Mouse (Mus musculus) lung, embryonic 14.5 days (tissue): ENCODE data around the gene Tbx2. TPM values are rescaled to one million over a fixed set of nuclear protein-coding genes. Genes with fewer than 3 reads are reported as not detected.

Source experiments
- ATAC-seq: fragments of 200-750 bp; cut with Nextera tagmentation; 2 replicates; pipeline ENCODE4 v1.8.0; 2017; ENCODE audit warnings: mild to moderate bottlenecking, moderate TSS enrichment, moderate library complexity; ENCODE audit not compliant: insufficient read depth
- DNase-seq: peaks from one replicate; pipeline ENCODE4 v3.0.0-alpha.2; 2015
- H3K27ac ChIP-seq: fragments of 300-500 bp; sonication (generic); 2 replicates; pipeline ENCODE4 v1.5.1; 2014; ENCODE audit warnings: low read depth, mild to moderate bottlenecking, moderate library complexity
- H3K27me3 ChIP-seq: fragments of 300-500 bp; sonication (generic); 2 replicates; pipeline ENCODE4 v1.6.1; 2014; ENCODE audit warnings: low read length, control low read depth; ENCODE audit not compliant: insufficient read depth
- H3K36me3 ChIP-seq: fragments of 300-500 bp; sonication (generic); 2 replicates; pipeline ENCODE4 v1.6.1; 2014; ENCODE audit warnings: control low read depth; ENCODE audit not compliant: insufficient read depth
- H3K4me1 ChIP-seq: fragments of 300-500 bp; sonication (generic); 2 replicates; pipeline ENCODE4 v1.6.1; 2014; ENCODE audit warnings: antibody characterized with exemption, control low read depth; ENCODE audit not compliant: insufficient read depth
- H3K4me2 ChIP-seq: fragments of 300-500 bp; sonication (generic); 2 replicates; pipeline ENCODE4 v1.6.1; 2014; ENCODE audit warnings: mild to moderate bottlenecking
- H3K4me3 ChIP-seq: fragments of 300-500 bp; sonication (generic); 2 replicates; pipeline ENCODE4 v1.5.1; 2014; ENCODE audit warnings: low read depth, low read length
- H3K9ac ChIP-seq: fragments of 300-500 bp; sonication (generic); 2 replicates; pipeline ENCODE4 v1.6.1; 2014
- H3K9me3 ChIP-seq: fragments of 300-500 bp; sonication (generic); 2 replicates; pipeline ENCODE4 v1.6.1; 2016; ENCODE audit warnings: low read depth, low read length, control low read depth
- CTCF ChIP-seq: IDR thresholded peaks from 2 replicates; pipeline ENCODE4 v1.5.1; 2016; ENCODE audit warnings: antibody characterized with exemption, low read depth
- WGBS: fragments of 180-500 bp; shearing (Covaris S2); extraction: QIAGEN DNeasy Blood & Tissue Kit; methylation state at CpG from one replicate; pipeline ENCODE4 v1.1.7; 2014; 5-methylcytosine and 5-hydroxymethylcytosine counted together
- polyA plus RNA-seq: library from polyadenylated mRNA; unstranded; fragments of >200 nt; fragmentation: Nextera tagmentation; extraction: Ambion mirVana; gene quantifications from 2 replicates; pipeline ENCODE4 v1.2.1, GENCODE M21; 2014

Tbx2 gene
- polyA plus RNA-seq, 1 experiment from 2014 or later, result 67.5 TPM

GRCm38 (mm10) chr11:85835753-85836522 lies 3.6 kb downstream of the Tbx2 start:
- peaks cover 72% of the 10 kb centered on the region for H3K36me3 ChIP-seq
- no peak for ATAC-seq
- H3K4me3 ChIP-seq, result peak overlapping the region; percentile 80
- peak; percentile 63 for DNase-seq
- H3K9ac ChIP-seq, result peak overlapping the region; percentile 99
- peak overlapping the region; percentile 93 for H3K4me2 ChIP-seq
- peaks cover 4% of the 10 kb centered on the region; the same call in 1 of the 2 replicates for H3K4me1 ChIP-seq
- no peaks in the 10 kb centered on the region for H3K9me3 ChIP-seq
- TF ChIP-seq CTCF, result no peak
- WGBS, result 8% methylated on average over 16 of the region's 16 CpGs
- H3K27ac ChIP-seq, result peak overlapping the region; percentile 99
- peaks cover 65% of the 10 kb centered on the region for H3K27me3 ChIP-seq

DNA sequence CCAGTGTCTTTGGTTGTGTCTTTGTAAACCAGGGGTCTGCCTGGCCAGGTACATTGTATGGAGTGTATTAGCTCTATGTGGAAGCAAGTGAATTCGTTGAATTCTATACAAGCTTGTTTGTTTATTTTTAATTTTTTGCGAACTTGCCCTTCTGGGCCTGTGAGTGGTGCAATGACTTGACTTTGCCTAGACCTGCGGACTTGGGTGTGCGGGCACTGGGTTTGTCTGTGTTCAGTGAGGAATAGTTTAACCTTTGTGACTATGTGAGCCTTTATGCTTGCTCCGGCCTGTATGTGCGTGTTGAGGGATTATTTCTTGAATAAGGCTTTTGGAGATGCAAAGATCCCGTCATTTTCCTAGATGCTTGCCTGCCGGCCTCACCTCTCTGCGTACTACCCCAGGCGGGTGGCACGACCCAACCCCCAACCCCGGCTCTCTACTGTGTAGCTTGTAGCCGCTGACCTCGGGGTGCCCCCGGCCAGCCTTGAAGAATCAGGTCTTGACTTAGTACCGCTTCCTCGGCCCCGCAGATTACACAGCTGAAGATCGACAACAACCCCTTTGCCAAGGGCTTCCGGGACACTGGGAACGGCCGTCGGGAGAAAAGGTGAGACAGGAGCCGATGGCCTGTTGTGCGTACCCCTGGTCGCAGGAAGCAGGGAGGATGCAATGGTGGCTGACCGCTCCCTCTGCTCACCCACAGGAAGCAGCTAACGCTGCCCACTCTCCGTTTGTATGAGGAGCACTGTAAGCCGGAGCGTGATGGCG lies 4.4 kb downstream of the Tbx2 start:
- Histone ChIP-seq H3K9me3 (no peaks in the 10 kb centered on the region), H3K9ac (peak overlapping the region; percentile 99), H3K27me3 (peaks cover 69% of the 10 kb centered on the region), H3K4me1 (peaks cover 4% of the 10 kb centered on the region; the same call in 1 of the 2 replicates), H3K4me2 (peak overlapping the region; percentile 93), H3K27ac (peak overlapping the region; percentile 99), H3K4me3 (peak overlapping the region; percentile 80), H3K36me3 (peaks cover 80% of the 10 kb centered on the region)
- DNase-seq, result peak; percentile 73
- TF ChIP-seq CTCF, result no peak
- no peak for ATAC-seq
- WGBS, result 3% methylated on average over 32 of the region's 32 CpGs

DNA sequence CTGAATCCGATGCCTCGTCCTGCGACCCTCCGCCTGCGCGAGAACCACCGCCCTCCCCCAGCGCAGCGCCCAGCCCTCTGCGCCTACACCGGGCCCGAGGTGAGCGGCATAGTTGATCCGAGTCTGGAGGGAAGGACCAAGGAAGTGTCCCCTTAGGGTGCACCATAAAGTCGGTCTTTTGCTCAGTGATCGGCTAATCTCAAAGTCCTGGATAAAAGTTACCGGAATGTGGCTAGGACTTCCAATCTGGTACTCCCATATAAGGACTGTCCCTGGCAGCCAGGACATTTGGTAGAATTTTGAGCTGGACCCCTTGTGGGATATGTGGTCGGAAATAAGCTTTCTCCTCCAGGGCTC lies 4.9 kb downstream of the Tbx2 start:
- no peak for ATAC-seq
- peaks cover 70% of the 10 kb centered on the region for H3K27me3 ChIP-seq

GRCm38 (mm10) chr11:85837648-85838423 lies 5.5 kb downstream of the Tbx2 start:
- ATAC-seq (no peak), DNase-seq (peak; percentile 69)
- Histone ChIP-seq H3K4me2 (peak overlapping the region; percentile 93), H3K9ac (peak overlapping the region; percentile 99), H3K27ac (peak overlapping the region; percentile 99), H3K4me3 (peak overlapping the region; percentile 80), H3K4me1 (peaks cover 4% of the 10 kb centered on the region; the same call in 1 of the 2 replicates), H3K36me3 (peaks cover 91% of the 10 kb centered on the region), H3K9me3 (no peaks in the 10 kb centered on the region), H3K27me3 (peaks cover 70% of the 10 kb centered on the region)
- no peak for TF ChIP-seq CTCF
- WGBS, result 1% methylated on average over 66 of the region's 67 CpGs

More for the DNA sequence above, 4.9 kb downstream of the Tbx2 start:
- Histone ChIP-seq H3K9me3 (no peaks in the 10 kb centered on the region), H3K4me2 (peak overlapping the region; percentile 93), H3K36me3 (peaks cover 85% of the 10 kb centered on the region), H3K4me3 (peak overlapping the region; percentile 80), H3K4me1 (peaks cover 4% of the 10 kb centered on the region; the same call in 1 of the 2 replicates), H3K9ac (peak overlapping the region; percentile 99), H3K27ac (peak overlapping the region; percentile 99)
- WGBS, result 5% methylated on average over 18 of the region's 18 CpGs
- TF ChIP-seq CTCF, result no peak
- DNase-seq, result no peak

- H3K36me3 ChIP-seq, result peaks cover 95% of the 10 kb centered on the region
- peaks cover 6% of the 10 kb centered on the region; the same call in 1 of the 2 replicates for H3K4me1 ChIP-seq
- peak overlapping the region; percentile 99 for H3K9ac ChIP-seq
- peaks cover 68% of the 10 kb centered on the region for H3K27me3 ChIP-seq
- no peaks in the 10 kb centered on the region for H3K9me3 ChIP-seq
- DNase-seq (peak; percentile 61), ATAC-seq (no peak)
- peak overlapping the region; percentile 80 for H3K4me3 ChIP-seq
- 10% methylated on average over 20 of the region's 20 CpGs for WGBS
- H3K4me2 ChIP-seq, result peak overlapping the region; percentile 93
- H3K27ac ChIP-seq, result peak overlapping the region; percentile 99
- TF ChIP-seq CTCF, result no peak
Measured at GRCm38 (mm10) chr11:85838424-85839257, 6.3 kb downstream of the Tbx2 start.

GRCm38 (mm10) chr11:85839258-85840030 lies 7.1 kb downstream of the Tbx2 start:
- H3K27me3 ChIP-seq, result peaks cover 64% of the 10 kb centered on the region
- H3K4me2 ChIP-seq, result peak overlapping the region; percentile 93
- WGBS, result 20% methylated on average over 7 of the region's 7 CpGs

More at GRCm38 (mm10) chr11:85839258-85840030, 7.1 kb downstream of the Tbx2 start:
- H3K27ac ChIP-seq, result peak overlapping the region; percentile 99
- H3K4me3 ChIP-seq, result peak overlapping the region; percentile 80
- peaks cover 88% of the 10 kb centered on the region for H3K36me3 ChIP-seq
- no peak for TF ChIP-seq CTCF
- DNase-seq (peak; percentile 52), ATAC-seq (no peak)
- H3K9ac ChIP-seq, result peak overlapping the region; percentile 99
- H3K9me3 ChIP-seq, result no peaks in the 10 kb centered on the region
- H3K4me1 ChIP-seq, result peaks cover 6% of the 10 kb centered on the region; the same call in 1 of the 2 replicates
